Mouse (Mus musculus) liver, postnatal 0 days (tissue): ENCODE results near the gene Ppp1r12b. TPM values are rescaled to one million over a fixed set of nuclear protein-coding genes. Genes with fewer than 3 reads are reported as not detected.
A peak's percentile ranks its signal among the peaks of the same experiment; 100 is the strongest.

Source experiments
- ATAC-seq: fragments of 200-750 bp; cut with Nextera tagmentation; 2 replicates; pipeline ENCODE4 v1.8.0; 2017; ENCODE audit warnings: mild to moderate bottlenecking, moderate library complexity
- DNase-seq: peaks from one replicate; pipeline ENCODE4 v3.0.0-alpha.2; 2016
- H3K27ac ChIP-seq: fragments of 300-500 bp; sonication (generic); 2 replicates; pipeline ENCODE4 v1.5.1; 2014; ENCODE audit warnings: antibody characterized with exemption, moderate library complexity, mild to moderate bottlenecking, low read depth
- H3K27me3 ChIP-seq: fragments of 300-500 bp; sonication (generic); 2 replicates; pipeline ENCODE4 v1.6.1; 2014; ENCODE audit warnings: low read length, control low read depth, mixed read lengths; ENCODE audit not compliant: insufficient read depth
- H3K36me3 ChIP-seq: fragments of 300-500 bp; sonication (generic); replicated peaks from 2 replicates; pipeline ENCODE4 v1.6.1; 2014; ENCODE audit warnings: mild to moderate bottlenecking, control low read depth, low read length, moderate library complexity, mixed read lengths; ENCODE audit not compliant: insufficient read depth
- H3K4me1 ChIP-seq: fragments of 300-500 bp; sonication (generic); 2 replicates; pipeline ENCODE4 v1.6.1; 2014; ENCODE audit warnings: antibody characterized with exemption, mild to moderate bottlenecking, control low read depth; ENCODE audit not compliant: insufficient read depth
- H3K4me2 ChIP-seq: fragments of 300-500 bp; sonication (generic); 2 replicates; pipeline ENCODE4 v1.6.1; 2014; ENCODE audit warnings: low read depth, mild to moderate bottlenecking, low read length, moderate library complexity, mixed read lengths
- H3K4me3 ChIP-seq: fragments of 300-500 bp; sonication (generic); 2 replicates; pipeline ENCODE4 v1.5.1; 2014; ENCODE audit warnings: low read depth, low read length
- H3K9ac ChIP-seq: fragments of 300-500 bp; sonication (generic); replicated peaks from 2 replicates; pipeline ENCODE4 v1.6.1; 2014; ENCODE audit warnings: mild to moderate bottlenecking, moderate library complexity
- H3K9me3 ChIP-seq: fragments of 300-500 bp; sonication (generic); 2 replicates; pipeline ENCODE4 v1.6.1; 2016; ENCODE audit warnings: mild to moderate bottlenecking, control low read depth, low read length, mixed read lengths
- CTCF ChIP-seq: sonication (generic); IDR thresholded peaks from 2 replicates; pipeline ENCODE4 v1.5.1; 2016; ENCODE audit warnings: antibody characterized with exemption, low read depth
- EP300 ChIP-seq: IDR thresholded peaks from 2 replicates; pipeline ENCODE4 v1.6.1; 2016; ENCODE audit warnings: antibody characterized with exemption, low read depth, mild to moderate bottlenecking
- WGBS: fragments of 180-500 bp; shearing (Covaris S2); extraction: QIAGEN DNeasy Blood & Tissue Kit; methylation state at CpG from one replicate; pipeline ENCODE4 v1.1.7; 2014; ENCODE audit not compliant: insufficient replicate concordance; 5-methylcytosine and 5-hydroxymethylcytosine counted together
- polyA plus RNA-seq: library from polyadenylated mRNA; unstranded; fragments of >200 nt; fragmentation: Nextera tagmentation; extraction: Ambion mirVana; gene quantifications from 2 replicates; pipeline ENCODE4 v1.2.1, GENCODE M21; 2015

The Ppp1r12b gene
- polyA plus RNA-seq, 1 experiment from 2014 or later: 0.93 TPM

GRCm38 (mm10) chr1:134788096-134788495 is 167.6 kb downstream of the Ppp1r12b start:
- peaks cover 7% of the 10 kb centered on the region; the same call in 1 of the 2 replicates for H3K4me1 ChIP-seq
- ATAC-seq: no peak
- no peaks in the 10 kb centered on the region for H3K36me3 ChIP-seq
- TF ChIP-seq CTCF: no peak
- no peak for TF ChIP-seq EP300
- H3K27me3 ChIP-seq: no peaks in the 10 kb centered on the region
- H3K4me2 ChIP-seq: no peak overlapping the region
- H3K9ac ChIP-seq: no peak overlapping the region
- WGBS: 63% methylated on average over 7 of the region's 7 CpGs
- H3K27ac ChIP-seq: no peak overlapping the region
- no peaks in the 10 kb centered on the region for H3K9me3 ChIP-seq
- no peak for DNase-seq
- no peak overlapping the region for H3K4me3 ChIP-seq

- peak overlapping the region; percentile 66 for H3K27ac ChIP-seq
- peaks cover 3% of the 10 kb centered on the region; the same call in 1 of the 2 replicates for H3K4me1 ChIP-seq
- no peaks in the 10 kb centered on the region for H3K9me3 ChIP-seq
- H3K4me3 ChIP-seq: no peak overlapping the region
- 72% methylated on average over 1 of the region's 1 CpGs for WGBS
- no peaks in the 10 kb centered on the region for H3K27me3 ChIP-seq
- no peak for DNase-seq
- no peak overlapping the region for H3K4me2 ChIP-seq
- no peak for ATAC-seq
- H3K36me3 ChIP-seq: no peaks in the 10 kb centered on the region
- no peak overlapping the region for H3K9ac ChIP-seq
- no peak for TF ChIP-seq EP300
- TF ChIP-seq CTCF: no peak
Measured at GRCm38 (mm10) chr1:134784911-134785310, 170.8 kb downstream of the Ppp1r12b start.

- peak overlapping the region; percentile 66 for H3K27ac ChIP-seq
- H3K9me3 ChIP-seq: no peaks in the 10 kb centered on the region
- DNase-seq (no peak), ATAC-seq (no peak)
- no peaks in the 10 kb centered on the region for H3K27me3 ChIP-seq
- H3K4me1 ChIP-seq: peaks cover 3% of the 10 kb centered on the region; the same call in 1 of the 2 replicates
- H3K4me3 ChIP-seq: no peak overlapping the region
- H3K9ac ChIP-seq: no peak overlapping the region
- no peak for TF ChIP-seq CTCF
- TF ChIP-seq EP300: no peak
- no peaks in the 10 kb centered on the region for H3K36me3 ChIP-seq
- 61% methylated on average over 6 of the region's 6 CpGs for WGBS
- no peak overlapping the region for H3K4me2 ChIP-seq
Measured at GRCm38 (mm10) chr1:134784481-134784880, 171.3 kb downstream of the Ppp1r12b start.

- no peaks in the 10 kb centered on the region for H3K9me3 ChIP-seq
- no peak for TF ChIP-seq EP300
- TF ChIP-seq CTCF: no peak
- H3K9ac ChIP-seq: no peak overlapping the region
- H3K4me3 ChIP-seq: no peak overlapping the region
- WGBS: 77% methylated on average over 4 of the region's 4 CpGs
- H3K36me3 ChIP-seq: no peaks in the 10 kb centered on the region
- peaks cover 3% of the 10 kb centered on the region; the same call in 1 of the 2 replicates for H3K4me1 ChIP-seq
- H3K27ac ChIP-seq: no peak overlapping the region
- H3K27me3 ChIP-seq: no peaks in the 10 kb centered on the region
- H3K4me2 ChIP-seq: no peak overlapping the region
- DNase-seq (no peak), ATAC-seq (no peak)
Measured at GRCm38 (mm10) chr1:134783958-134784357, 171.8 kb downstream of the Ppp1r12b start.

GRCm38 (mm10) chr1:134782797-134783196 is 172.9 kb downstream of the Ppp1r12b start:
- Histone ChIP-seq H3K9me3 (no peaks in the 10 kb centered on the region), H3K36me3 (no peaks in the 10 kb centered on the region), H3K27me3 (no peaks in the 10 kb centered on the region), H3K4me2 (no peak overlapping the region), H3K27ac (no peak overlapping the region), H3K4me3 (no peak overlapping the region), H3K4me1 (peaks cover 3% of the 10 kb centered on the region; the same call in 1 of the 2 replicates), H3K9ac (no peak overlapping the region)
- ATAC-seq (no peak), DNase-seq (no peak)
- TF ChIP-seq CTCF (no peak), EP300 (no peak)
- 77% methylated on average over 5 of the region's 5 CpGs for WGBS

- DNase-seq (no peak), ATAC-seq (peak; percentile 48; the same call in 1 of the 2 replicates)
- Histone ChIP-seq H3K27ac (no peak overlapping the region), H3K4me2 (no peak overlapping the region), H3K4me1 (peaks cover 6% of the 10 kb centered on the region; the same call in 1 of the 2 replicates), H3K4me3 (no peak overlapping the region), H3K36me3 (no peaks in the 10 kb centered on the region), H3K9me3 (no peaks in the 10 kb centered on the region), H3K27me3 (no peaks in the 10 kb centered on the region), H3K9ac (no peak overlapping the region)
- WGBS: 49% methylated on average over 13 of the region's 13 CpGs
- TF ChIP-seq EP300 (no peak), CTCF (no peak)
Measured at GRCm38 (mm10) chr1:134777936-134778548, 177.7 kb downstream of the Ppp1r12b start.
